Mouse (Mus musculus) lung, embryonic 15.5 days (tissue): ENCODE measurements at regions not wholly inside any gene's neighbourhood (a gene's known extent, or its start where the extent isn't known, plus 50 kb on each side); places are given as distances from the start of the nearest gene placed in this dataset.
"Not testable (repeated sequence)": the region's sequence is repeated elsewhere in the genome, so short reads cannot be mapped to it uniquely, and the experiment has no call there.

Experiments used
- ATAC-seq: fragments of 200-750 bp; cut with Nextera tagmentation; 2 replicates; pipeline ENCODE4 v1.8.0; 2017; ENCODE audit warnings: moderate number of reproducible peaks, borderline replicate concordance; ENCODE audit not compliant: low FRiP score, low TSS enrichment; ENCODE audit errors: extremely low read depth
- H3K27ac ChIP-seq: fragments of 300-500 bp; sonication (generic); 2 replicates; pipeline ENCODE4 v1.5.1; 2015; ENCODE audit warnings: moderate library complexity, mild to moderate bottlenecking, inconsistent platforms
- H3K27me3 ChIP-seq: fragments of 300-500 bp; sonication (generic); 2 replicates; pipeline ENCODE4 v1.6.1; 2015; ENCODE audit warnings: inconsistent platforms
- H3K36me3 ChIP-seq: fragments of 300-500 bp; sonication (generic); 2 replicates; pipeline ENCODE4 v1.6.1; 2015; ENCODE audit warnings: inconsistent platforms
- H3K4me1 ChIP-seq: fragments of 300-500 bp; sonication (generic); 2 replicates; pipeline ENCODE4 v1.6.1; 2015; ENCODE audit warnings: inconsistent platforms
- H3K4me2 ChIP-seq: fragments of 300-500 bp; sonication (generic); 2 replicates; pipeline ENCODE4 v1.6.1; 2015; ENCODE audit warnings: inconsistent platforms, mild to moderate bottlenecking, moderate library complexity
- H3K4me3 ChIP-seq: fragments of 300-500 bp; sonication (generic); 2 replicates; pipeline ENCODE4 v1.5.1; 2015; ENCODE audit warnings: mild to moderate bottlenecking, inconsistent platforms
- H3K9ac ChIP-seq: fragments of 300-500 bp; sonication (generic); 2 replicates; pipeline ENCODE4 v1.6.1; 2015; ENCODE audit warnings: inconsistent platforms
- H3K9me3 ChIP-seq: fragments of 300-500 bp; sonication (generic); 2 replicates; pipeline ENCODE4 v1.6.1; 2016; ENCODE audit warnings: inconsistent platforms
- WGBS: fragments of 180-500 bp; shearing (Covaris S2); methylation state at CpG from one replicate; pipeline ENCODE4 v1.1.7; 2015; 5-methylcytosine and 5-hydroxymethylcytosine counted together

- H3K9ac ChIP-seq: no peak overlapping the region
- no peaks in the 10 kb centered on the region for H3K4me1 ChIP-seq
- H3K9me3 ChIP-seq: no peaks in the 10 kb centered on the region
- WGBS: 90% methylated on average over 6 of the region's 6 CpGs
- no peaks in the 10 kb centered on the region for H3K27me3 ChIP-seq
- ATAC-seq: no peak
- no peaks in the 10 kb centered on the region for H3K36me3 ChIP-seq
- no peak overlapping the region for H3K4me2 ChIP-seq
- H3K27ac ChIP-seq: no peak overlapping the region
- no peak overlapping the region for H3K4me3 ChIP-seq
Observed at GRCm38 (mm10) chr4:53254483-53254882, 94.8 kb upstream of the Abca1 start.

GRCm38 (mm10) chr4:53253680-53254079 lies 94.0 kb upstream of the Abca1 start:
- Histone ChIP-seq H3K4me2 (no peak overlapping the region), H3K27me3 (no peaks in the 10 kb centered on the region), H3K27ac (no peak overlapping the region), H3K9ac (no peak overlapping the region), H3K9me3 (no peaks in the 10 kb centered on the region), H3K36me3 (no peaks in the 10 kb centered on the region), H3K4me1 (no peaks in the 10 kb centered on the region), H3K4me3 (no peak overlapping the region)
- 67% methylated on average over 4 of the region's 4 CpGs for WGBS
- no peak for ATAC-seq

- Histone ChIP-seq H3K4me3 (no peak overlapping the region), H3K27ac (no peak overlapping the region), H3K4me2 (no peak overlapping the region), H3K4me1 (peaks cover 14% of the 10 kb centered on the region; the same call in 1 of the 2 replicates), H3K36me3 (no peaks in the 10 kb centered on the region), H3K27me3 (no peaks in the 10 kb centered on the region), H3K9me3 (no peaks in the 10 kb centered on the region), H3K9ac (no peak overlapping the region)
- ATAC-seq: no peak
- WGBS: 87% methylated on average over 3 of the region's 3 CpGs
Observed at GRCm38 (mm10) chr4:53250325-53250724, 90.6 kb upstream of the Abca1 start.

GRCm38 (mm10) chr4:53246083-53246747 lies 86.5 kb upstream of the Abca1 start:
- no peaks in the 10 kb centered on the region for H3K9me3 ChIP-seq
- H3K4me3 ChIP-seq: no peak overlapping the region
- ATAC-seq: 0 out of 2 replicates have a peak, but pooled peaks have one; percentile 11
- no peak overlapping the region for H3K27ac ChIP-seq
- 63% methylated on average over 15 of the region's 15 CpGs for WGBS
- no peaks in the 10 kb centered on the region for H3K27me3 ChIP-seq
- H3K4me2 ChIP-seq: no peak overlapping the region
- peaks cover 14% of the 10 kb centered on the region; the same call in 1 of the 2 replicates for H3K4me1 ChIP-seq
- no peak overlapping the region for H3K9ac ChIP-seq
- H3K36me3 ChIP-seq: no peaks in the 10 kb centered on the region

GRCm38 (mm10) chr4:53245553-53245952 lies 85.9 kb upstream of the Abca1 start:
- 76% methylated on average over 4 of the region's 4 CpGs for WGBS

GRCm38 (mm10) chr4:53243473-53243872 lies 83.8 kb upstream of the Abca1 start:
- not testable (repeated sequence) for H3K9ac ChIP-seq, H3K27me3 ChIP-seq, H3K9me3 ChIP-seq, ATAC-seq, H3K4me2 ChIP-seq, H3K4me3 ChIP-seq, H3K27ac ChIP-seq, H3K36me3 ChIP-seq
- peaks cover 14% of the 10 kb centered on the region; the same call in 1 of the 2 replicates for H3K4me1 ChIP-seq
- 93% methylated on average over 8 of the region's 8 CpGs for WGBS

More at GRCm38 (mm10) chr4:53245553-53245952, 85.9 kb upstream of the Abca1 start:
- ATAC-seq: no peak; the same call in 1 of the 2 replicates
- Histone ChIP-seq H3K9me3 (no peaks in the 10 kb centered on the region), H3K4me3 (no peak overlapping the region), H3K4me2 (no peak overlapping the region), H3K9ac (no peak overlapping the region), H3K4me1 (peaks cover 14% of the 10 kb centered on the region; the same call in 1 of the 2 replicates), H3K36me3 (no peaks in the 10 kb centered on the region), H3K27ac (no peak overlapping the region), H3K27me3 (no peaks in the 10 kb centered on the region)

GRCm38 (mm10) chr4:53239856-53240255 lies 80.2 kb upstream of the Abca1 start:
- Histone ChIP-seq H3K4me2 (no peak overlapping the region), H3K27ac (no peak overlapping the region), H3K9ac (no peak overlapping the region), H3K4me1 (no peaks in the 10 kb centered on the region), H3K4me3 (no peak overlapping the region), H3K9me3 (no peaks in the 10 kb centered on the region), H3K27me3 (no peaks in the 10 kb centered on the region), H3K36me3 (no peaks in the 10 kb centered on the region)
- WGBS: 56% methylated on average over 5 of the region's 5 CpGs
- ATAC-seq: no peak

GRCm38 (mm10) chr4:53238314-53239259 lies 78.9 kb upstream of the Abca1 start:
- Histone ChIP-seq H3K36me3 (no peaks in the 10 kb centered on the region), H3K27ac (no peak overlapping the region), H3K9ac (no peak overlapping the region), H3K4me2 (no peak overlapping the region), H3K27me3 (no peaks in the 10 kb centered on the region), H3K4me3 (no peak overlapping the region), H3K4me1 (no peaks in the 10 kb centered on the region), H3K9me3 (no peaks in the 10 kb centered on the region)
- WGBS: 72% methylated on average over 14 of the region's 14 CpGs
- ATAC-seq: no peak

- Histone ChIP-seq H3K27ac (no peak overlapping the region), H3K4me1 (no peaks in the 10 kb centered on the region), H3K36me3 (no peaks in the 10 kb centered on the region), H3K4me2 (no peak overlapping the region), H3K9ac (no peak overlapping the region), H3K4me3 (no peak overlapping the region), H3K9me3 (no peaks in the 10 kb centered on the region), H3K27me3 (no peaks in the 10 kb centered on the region)
- ATAC-seq: no peak
- WGBS: 45% methylated on average over 2 of the region's 2 CpGs
Observed at GRCm38 (mm10) chr4:53235870-53236269, 76.2 kb upstream of the Abca1 start.

- H3K27ac ChIP-seq: no peak overlapping the region
Observed at GRCm38 (mm10) chr4:53232436-53232835, 72.7 kb upstream of the Abca1 start.

GRCm38 (mm10) chr4:53231867-53232266 lies 72.2 kb upstream of the Abca1 start:
- no peak overlapping the region for H3K4me3 ChIP-seq
- no peaks in the 10 kb centered on the region for H3K36me3 ChIP-seq
- WGBS: 61% methylated on average over 4 of the region's 4 CpGs
- H3K9ac ChIP-seq: no peak overlapping the region
- H3K4me1 ChIP-seq: no peaks in the 10 kb centered on the region
- no peaks in the 10 kb centered on the region for H3K9me3 ChIP-seq
- ATAC-seq: no peak
- no peak overlapping the region for H3K4me2 ChIP-seq
- no peak overlapping the region for H3K27ac ChIP-seq
- H3K27me3 ChIP-seq: no peaks in the 10 kb centered on the region

More at GRCm38 (mm10) chr4:53232436-53232835, 72.7 kb upstream of the Abca1 start:
- H3K27me3 ChIP-seq: no peaks in the 10 kb centered on the region
- no peaks in the 10 kb centered on the region for H3K9me3 ChIP-seq
- H3K9ac ChIP-seq: no peak overlapping the region
- 72% methylated on average over 3 of the region's 3 CpGs for WGBS
- H3K4me1 ChIP-seq: no peaks in the 10 kb centered on the region
- ATAC-seq: no peak
- H3K4me2 ChIP-seq: no peak overlapping the region
- no peak overlapping the region for H3K4me3 ChIP-seq
- no peaks in the 10 kb centered on the region for H3K36me3 ChIP-seq

GRCm38 (mm10) chr4:53231046-53231445 lies 71.4 kb upstream of the Abca1 start:
- ATAC-seq: no peak
- no peaks in the 10 kb centered on the region for H3K9me3 ChIP-seq
- no peaks in the 10 kb centered on the region for H3K27me3 ChIP-seq
- no peak overlapping the region for H3K27ac ChIP-seq
- no peak overlapping the region for H3K4me2 ChIP-seq
- no peak overlapping the region for H3K9ac ChIP-seq
- no peak overlapping the region for H3K4me3 ChIP-seq
- H3K36me3 ChIP-seq: no peaks in the 10 kb centered on the region
- 90% methylated on average over 2 of the region's 2 CpGs for WGBS
- H3K4me1 ChIP-seq: no peaks in the 10 kb centered on the region
